9 mouse cellular contexts compared by ENCODE assay signal in the genomic region with DNA sequence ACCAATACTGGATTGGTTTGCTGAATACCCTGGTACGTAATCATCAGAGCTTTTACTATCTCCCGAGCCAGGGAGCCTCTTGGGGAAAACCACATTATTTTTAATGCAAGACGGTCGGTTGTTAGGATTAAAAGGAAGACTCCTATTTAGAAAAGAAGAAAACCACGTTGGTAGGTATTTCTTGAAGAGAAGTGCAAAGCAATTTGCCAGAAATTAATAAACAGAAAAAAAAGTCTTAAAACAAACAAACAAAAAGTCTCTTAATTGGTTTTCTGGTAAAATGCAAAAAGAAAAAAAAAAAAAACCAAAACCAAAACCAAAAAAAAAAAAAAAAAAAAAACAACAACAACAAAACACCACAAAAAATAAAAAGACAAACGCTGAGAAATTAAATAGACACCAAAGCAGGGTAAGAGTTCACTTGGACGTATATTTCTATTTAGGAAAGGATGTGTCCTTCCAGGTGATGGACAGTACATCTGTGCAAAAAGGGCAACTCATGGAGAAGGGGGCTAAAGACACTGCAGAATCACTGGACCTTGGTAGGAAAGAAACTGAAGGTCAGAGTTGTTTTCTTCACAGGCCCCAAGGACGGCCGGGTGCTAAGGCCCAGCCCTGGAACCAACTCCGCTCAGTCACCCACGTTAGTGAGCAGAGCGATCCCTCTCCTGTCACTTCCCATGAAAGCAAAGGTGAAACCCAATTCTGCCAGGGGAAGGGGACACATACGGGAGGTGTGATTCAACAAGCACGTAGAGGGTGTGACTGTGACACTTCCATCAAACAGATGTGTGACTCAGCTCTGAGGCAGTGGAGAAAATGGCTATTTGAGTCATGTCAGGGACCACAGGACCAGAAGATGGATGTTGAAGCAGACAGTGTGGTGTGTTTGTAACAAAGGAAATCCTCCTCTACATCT. TPM values are rescaled to one million over a fixed set of nuclear protein-coding genes. Genes with fewer than 3 reads are reported as not detected.
DNase-seq lines count a peak whose midpoint lies in the region; ATAC-seq and TF ChIP-seq lines count a peak whose summit lies in the region.
"Had no signal": no experiment of that assay in that cellular context is flagged by ENCODE, and none has a peak within 500 bp of the region (broad histone marks: within the 10 kb centered on the region; RNA-seq: fewer than 3 reads in every experiment).

No protein-coding gene starts in this region.

- H3K9me3 ChIP-seq in erythroblast, embryonic 14.5 days (ENCODE audit: control insufficient read depth, low read length), result no peaks in the 10 kb centered on the region
- H3K9me3 ChIP-seq in neural tube, embryonic 11.5 days (ENCODE audit: control insufficient read depth, low read length), result no peaks in the 10 kb centered on the region

- no peak overlapping the region for H3K4me2 ChIP-seq in neural tube, embryonic 11.5 days (ENCODE audit: low read depth)

- peaks cover 9% of the 10 kb centered on the region for H3K36me3 ChIP-seq in erythroblast, embryonic 14.5 days (ENCODE audit: control insufficient read depth)
- H3K36me3 ChIP-seq in neural tube, embryonic 11.5 days (ENCODE audit: control insufficient read depth, insufficient read depth, low read length), result no peaks in the 10 kb centered on the region

- TF ChIP-seq POLR2A in olfactory bulb, adult 2 months (IDR thresholded peaks at IDR 0.05; ENCODE audit: insufficient read depth, low read depth, low read length), result no peak

- no peak overlapping the region for H3K27ac ChIP-seq in neural tube, embryonic 11.5 days (ENCODE audit: low read depth, low read length)
- H3K27ac ChIP-seq in olfactory bulb, adult 2 months (ENCODE audit: insufficient read depth, low read depth, low read length), result peak overlapping the region; percentile 61

- no peak for TF ChIP-seq CTCF in olfactory bulb, adult 2 months (IDR thresholded peaks at IDR 0.05; ENCODE audit: insufficient read depth, low read depth, low read length)

- no peak for DNase-seq in neural tube, embryonic 11.5 days (ENCODE audit: low spot score)
- no peak for DNase-seq in neural tube, embryonic 10.5 days (ENCODE audit: extremely low spot score, low spot score)
- peak; percentile 82 for DNase-seq in induced T-regulatory cell, adult 2 months (ENCODE audit: low read depth)
- DNase-seq in thymus, adult 18-20 months, result no peak
- DNase-seq in gastrocnemius, postnatal 25 days, result no peak

- 71% methylated on average over 14 of the region's 14 CpGs for WGBS in neural tube, embryonic 11.5 days
- 53% methylated on average over 14 of the region's 14 CpGs for WGBS in olfactory bulb, adult 2 months

- no peak for ATAC-seq in erythroblast, adult 5-6 weeks (replicated peaks; ENCODE audit: low FRiP score, poor library complexity, severe bottlenecking)
- ATAC-seq in neural tube, embryonic 11.5 days (ENCODE audit: insufficient read depth, low FRiP score, low TSS enrichment), result 0 out of 2 replicates have a peak, but pooled peaks have one; percentile 2
- ATAC-seq: Patski had no signal

- no peak overlapping the region for H3K9ac ChIP-seq in neural tube, embryonic 11.5 days (ENCODE audit: low read length)

- peak overlapping the region; percentile 64 for H3K4me3 ChIP-seq in erythroblast, embryonic 14.5 days (replicated peaks)
- no peak overlapping the region for H3K4me3 ChIP-seq in neural tube, embryonic 11.5 days (ENCODE audit: low read depth, low read length)
- 0 out of 2 replicates have a peak overlapping the region, but pooled peaks have one; percentile 12 for H3K4me3 ChIP-seq in olfactory bulb, adult 2 months (ENCODE audit: insufficient read depth, low read depth, low read length)

- peaks cover 21% of the 10 kb centered on the region for H3K4me1 ChIP-seq in erythroblast, embryonic 14.5 days (ENCODE audit: control insufficient read depth)
- H3K4me1 ChIP-seq in neural tube, embryonic 11.5 days (ENCODE audit: control insufficient read depth, insufficient read depth, low read length), result 0 out of 2 replicates have a peak, but pooled peaks cover 4% of the 10 kb centered on the region
- peaks cover 30% of the 10 kb centered on the region for H3K4me1 ChIP-seq in olfactory bulb, adult 2 months (ENCODE audit: control insufficient read depth, insufficient read depth, low read length)

- H3K27me3 ChIP-seq in erythroblast, embryonic 14.5 days (ENCODE audit: control insufficient read depth), result no peaks in the 10 kb centered on the region
- no peaks in the 10 kb centered on the region for H3K27me3 ChIP-seq in neural tube, embryonic 11.5 days (ENCODE audit: control insufficient read depth, insufficient read depth, low read length)
- H3K27me3 ChIP-seq: Patski had no signal

RNA-seq across cellular contexts. Expression of gene Zbtb38, which starts 38.9 kb away (rescaled TPM):
- polyA plus RNA-seq in erythroblast, embryonic 14.5 days (2012), result 0.01 TPM in 2 replicates
- total RNA-seq in erythroblast, adult 5-6 weeks (2015; ENCODE audit: low replicate concordance), result 4.8 and 7.1 TPM in 2 replicates
- total RNA-seq in erythroblast, adult 5-6 weeks (2017; ENCODE audit: low replicate concordance), result 4.9 and 6.0 TPM in 2 replicates
- polyA plus RNA-seq in neural tube, embryonic 11.5 days (2014; fragmentation: Nextera tagmentation; extraction: Ambion mirVana), result 12.6 and 13.1 TPM in 2 replicates
- polyA plus RNA-seq in olfactory bulb, adult 2 months (2012; ENCODE audit: insufficient read depth, insufficient read length, low replicate concordance, missing spikeins), result 74.3 TPM in 1 of 2 replicates, not detected in the other
- total RNA-seq in gastrocnemius, postnatal 25 days (2021), result 10 to 100 TPM; 19.3 to 19.8 TPM

Comparison
In these comparisons a context has a peak if more than half of its experiments do, and no peak if none do; other contexts are left out.
1. RNA of gene Zbtb38, which starts 38.9 kb away (polyA plus RNA-seq): 74.3 TPM in olfactory bulb, adult 2 months and 12.6 to 13.1 TPM in neural tube, embryonic 11.5 days; 0.01 TPM in erythroblast, embryonic 14.5 days; every median in the first group is over 10 times any median in the second.